Mouse (Mus musculus) urinary bladder, adult 2 months (tissue): ENCODE measurements around the gene Man1c1. TPM values are rescaled to one million over a fixed set of nuclear protein-coding genes. Genes with fewer than 3 reads are reported as not detected.

ENCODE experiments used
- DNase-seq: peaks from one replicate; pipeline ENCODE4 v3.0.0; 2022; ENCODE audit warnings: low spot score
- polyA plus RNA-seq: library from polyadenylated mRNA; depleted of rRNA; stranded (reverse); fragments of >200 nt; gene quantifications from 2 replicates; pipeline ENCODE4 v1.2.3, GENCODE M21; 2012; rRNA removed

The Man1c1 gene
- 7.3 and 12.7 TPM in 2 replicates for polyA plus RNA-seq

GRCm38 (mm10) chr4:134703835-134704546, at the start of gene Man1c1:
Gene Man1c1 (minus strand): TSS chr4:134704290.
- peak; percentile 95 for DNase-seq

- DNase-seq: no peak
These were observed 49.6 kb upstream of the Man1c1 start for GRCm38 (mm10) chr4:134753516-134754261.

GRCm38 (mm10) chr4:134752911-134753426, 48.9 kb upstream of the Man1c1 start:
- DNase-seq: no peak

- no peak for DNase-seq
These were observed 47.7 kb upstream of the Man1c1 start for GRCm38 (mm10) chr4:134751682-134752380.

- no peak for DNase-seq
These were observed 46.7 kb upstream of the Man1c1 start for GRCm38 (mm10) chr4:134750825-134751224.

- no peak for DNase-seq
These were observed 46.2 kb upstream of the Man1c1 start for GRCm38 (mm10) chr4:134750263-134750662.

- DNase-seq: no peak
These were observed 45.4 kb upstream of the Man1c1 start for GRCm38 (mm10) chr4:134749301-134750030.

- DNase-seq: no peak
These were observed 42.0 kb upstream of the Man1c1 start for GRCm38 (mm10) chr4:134745900-134746661.

- DNase-seq: no peak
These were observed 40.0 kb upstream of the Man1c1 start for GRCm38 (mm10) chr4:134743881-134744633.

GRCm38 (mm10) chr4:134741949-134742348, 37.9 kb upstream of the Man1c1 start:
- no peak for DNase-seq

GRCm38 (mm10) chr4:134740186-134740585, 36.1 kb upstream of the Man1c1 start:
- no peak for DNase-seq

GRCm38 (mm10) chr4:134739530-134739929, 35.4 kb upstream of the Man1c1 start:
- DNase-seq: no peak

- no peak for DNase-seq
These were observed 33.3 kb upstream of the Man1c1 start for GRCm38 (mm10) chr4:134737365-134737910.

- DNase-seq: no peak
These were observed 32.1 kb upstream of the Man1c1 start for GRCm38 (mm10) chr4:134736147-134736546.

- no peak for DNase-seq
These were observed 30.6 kb upstream of the Man1c1 start for GRCm38 (mm10) chr4:134734629-134735081.

GRCm38 (mm10) chr4:134734038-134734628, 30.0 kb upstream of the Man1c1 start:
- DNase-seq: peak; percentile 68

- no peak for DNase-seq
These were observed 29.3 kb upstream of the Man1c1 start for GRCm38 (mm10) chr4:134733371-134733770.

- no peak for DNase-seq
These were observed 26.0 kb upstream of the Man1c1 start for GRCm38 (mm10) chr4:134730106-134730505.

- no peak for DNase-seq
These were observed 21.8 kb upstream of the Man1c1 start for GRCm38 (mm10) chr4:134725735-134726345.
